Mouse (Mus musculus): ENCODE data around the gene Ncam2.

- no peak for TF ChIP-seq POLR2A (IDR thresholded peaks at IDR 0.05; ENCODE audit: insufficient read length, low read depth)
- no peak for TF ChIP-seq E2F4 (IDR thresholded peaks at IDR 0.05; ENCODE audit: insufficient read depth)
Measured at GRCm38 (mm10) chr16:81199467-81199866, 1.0 kb upstream of the Ncam2 start.
